Mouse (Mus musculus): ENCODE measurements around the gene Mapk3. TPM values are rescaled to one million over a fixed set of nuclear protein-coding genes. Genes with fewer than 3 reads are reported as not detected.
A peak's percentile ranks its signal among the peaks of the same experiment; 100 is the strongest.

Gene Mapk3
- total RNA-seq, 2 experiments from 2014 or later = 260 to 263 TPM

- intact Hi-C loops (cut with DNase I) = no loop called here
- peak in 1 of 2 experiments; percentile 39 for DNase-seq (ENCODE audit: extremely low spot score in 1 of 2, low spot score in 2 of 2)
Measured at GRCm38 (mm10) chr7:126796350-126796932, 37.0 kb downstream of the Mapk3 start.

DNA sequence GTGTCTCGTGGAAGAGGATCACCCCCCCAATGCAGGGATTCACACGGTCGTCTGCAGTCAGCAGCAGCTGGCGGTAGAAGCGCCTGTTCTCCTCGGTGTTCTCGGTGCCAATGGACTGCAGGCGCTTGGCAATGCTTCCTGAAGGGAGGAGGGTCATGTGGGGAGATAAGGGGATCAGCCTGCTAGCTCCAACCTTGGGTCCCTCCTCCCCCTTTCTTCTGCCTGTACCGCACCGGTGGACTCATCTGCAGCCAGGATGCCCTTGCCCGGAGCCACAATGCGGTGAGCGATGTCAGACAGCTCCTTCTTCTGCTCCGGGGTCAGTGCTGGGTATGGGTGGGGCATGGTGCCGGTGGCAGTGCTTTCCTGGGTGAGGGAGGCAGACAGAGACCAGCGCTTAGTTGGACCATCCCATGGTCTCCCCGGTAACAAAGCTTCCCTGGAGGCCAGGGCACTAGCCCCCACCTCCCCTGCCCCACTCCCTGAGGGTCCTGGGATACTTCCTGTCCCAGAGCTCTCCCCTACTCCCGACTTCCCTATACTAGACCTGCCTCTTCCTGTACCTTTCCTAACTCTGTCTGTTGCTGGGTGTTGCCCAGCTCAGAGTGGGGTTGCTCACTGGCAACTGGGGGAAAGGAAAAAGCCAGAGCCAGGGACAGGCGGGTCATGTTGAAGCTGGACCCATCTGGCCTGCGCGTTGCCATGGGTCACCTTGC, 38.2 kb downstream of the Mapk3 start, which contains the start of gene Fam57b:
TSS of gene Fam57b (plus strand) at position 258 of the 716 bp plus-strand sequence.
- intact Hi-C loops (cut with DNase I) = no loop called here

GRCm38 (mm10) chr7:126798127-126799049, 39.0 kb downstream of the Mapk3 start:
- DNase-seq (ENCODE audit: extremely low spot score in 1 of 2, low spot score in 2 of 2) = peak in 1 of 2 experiments; percentile 48
- intact Hi-C loops (cut with DNase I) = no loop called here

More for the DNA sequence above, 38.2 kb downstream of the Mapk3 start, which contains the start of gene Fam57b:
- peak in 1 of 2 experiments; percentile 39 for DNase-seq (ENCODE audit: extremely low spot score in 1 of 2, low spot score in 2 of 2)

GRCm38 (mm10) chr7:126799050-126799467, 39.7 kb downstream of the Mapk3 start:
- intact Hi-C loops (cut with DNase I) = no loop called here
- peak; percentile 96 to 98 for DNase-seq (ENCODE audit: extremely low spot score in 1 of 2, low spot score in 2 of 2)

DNA sequence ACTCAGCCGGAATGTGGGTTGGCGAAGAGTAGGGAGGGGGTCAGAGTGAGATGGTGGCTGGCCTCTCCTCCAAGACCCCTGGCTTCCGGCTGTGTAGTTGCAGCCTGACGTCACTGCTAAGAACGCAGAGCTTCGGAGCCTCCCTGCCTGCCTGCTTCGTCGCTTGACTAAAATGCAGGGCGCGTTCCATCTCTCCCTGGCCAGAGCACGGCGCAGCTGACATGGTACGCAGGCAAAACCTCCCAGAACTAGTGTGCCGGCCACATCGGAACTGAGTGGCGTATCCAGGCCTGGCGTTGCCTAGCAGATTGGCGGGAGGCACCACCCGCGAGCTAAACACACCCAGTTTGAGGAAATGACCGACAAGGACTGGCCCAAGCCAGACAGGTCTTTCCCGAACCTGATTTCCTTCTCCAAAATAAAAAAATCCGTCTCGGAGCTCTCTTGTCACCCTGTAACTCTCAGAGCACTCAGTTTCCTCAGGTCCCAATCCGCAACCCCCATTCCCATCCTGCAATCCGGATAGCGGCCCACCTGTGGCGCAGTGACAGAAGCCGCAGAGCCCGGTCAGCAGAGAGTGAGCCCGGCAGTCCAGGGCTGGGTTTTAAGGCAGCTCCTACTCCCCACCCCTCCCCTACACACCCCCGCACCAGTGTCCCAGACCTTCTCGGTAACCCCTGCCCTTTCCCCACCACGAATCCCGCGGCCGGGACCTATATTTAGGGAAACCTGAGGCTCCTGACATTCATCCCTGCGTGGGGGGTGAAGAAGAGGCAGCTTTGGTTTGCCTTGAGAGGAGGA, 40.3 kb downstream of the Mapk3 start:
- intact Hi-C loops (cut with DNase I) = no loop called here
- DNase-seq (ENCODE audit: extremely low spot score in 1 of 2, low spot score in 2 of 2) = peak in 1 of 2 experiments; percentile 72

DNA sequence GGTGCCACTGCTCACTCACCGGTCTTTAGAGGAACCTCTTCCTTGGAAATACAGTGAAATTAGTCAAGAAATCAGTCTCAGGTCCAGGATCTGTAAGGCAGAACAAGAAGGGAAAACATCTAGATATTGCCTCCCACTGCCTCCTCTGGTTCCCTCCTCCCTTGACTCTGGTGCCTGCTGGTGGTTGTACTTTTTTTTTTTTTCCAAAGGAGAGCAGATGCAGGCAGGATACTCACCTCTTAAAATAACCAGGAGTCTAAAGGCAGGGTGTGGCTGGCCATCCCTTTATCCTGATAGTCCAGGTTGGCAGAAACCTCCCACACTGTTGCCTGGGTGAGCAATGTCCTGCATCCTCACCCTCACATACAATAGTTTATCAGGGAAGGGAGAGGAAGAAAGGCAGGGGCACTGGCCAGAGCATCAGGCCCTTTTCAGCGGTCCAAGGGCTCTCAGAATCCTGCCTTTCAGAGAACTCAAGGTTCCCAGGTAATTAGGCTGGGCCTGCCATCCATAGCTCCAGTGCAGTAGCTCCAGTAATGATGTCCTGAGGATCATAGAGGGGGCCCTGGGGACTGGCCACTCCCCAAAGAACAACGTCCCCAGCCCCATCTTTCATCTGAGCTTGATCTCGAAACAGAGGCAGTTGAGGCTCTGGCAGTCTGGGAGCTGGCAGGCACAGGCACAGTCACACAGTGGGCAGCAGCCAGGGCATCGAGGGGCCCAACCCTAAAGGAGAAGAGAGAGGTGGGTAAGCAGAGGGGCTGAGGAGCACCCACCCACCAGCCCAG, 41.1 kb downstream of the Mapk3 start:
- intact Hi-C loops (cut with DNase I) = no loop called here
- DNase-seq (ENCODE audit: extremely low spot score in 1 of 2, low spot score in 2 of 2) = peak in 1 of 2 experiments; percentile 31

GRCm38 (mm10) chr7:126801057-126801422, 41.6 kb downstream of the Mapk3 start:
- DNase-seq (ENCODE audit: extremely low spot score in 1 of 2, low spot score in 2 of 2) = no peak
- intact Hi-C loops (cut with DNase I) = no loop called here

DNA sequence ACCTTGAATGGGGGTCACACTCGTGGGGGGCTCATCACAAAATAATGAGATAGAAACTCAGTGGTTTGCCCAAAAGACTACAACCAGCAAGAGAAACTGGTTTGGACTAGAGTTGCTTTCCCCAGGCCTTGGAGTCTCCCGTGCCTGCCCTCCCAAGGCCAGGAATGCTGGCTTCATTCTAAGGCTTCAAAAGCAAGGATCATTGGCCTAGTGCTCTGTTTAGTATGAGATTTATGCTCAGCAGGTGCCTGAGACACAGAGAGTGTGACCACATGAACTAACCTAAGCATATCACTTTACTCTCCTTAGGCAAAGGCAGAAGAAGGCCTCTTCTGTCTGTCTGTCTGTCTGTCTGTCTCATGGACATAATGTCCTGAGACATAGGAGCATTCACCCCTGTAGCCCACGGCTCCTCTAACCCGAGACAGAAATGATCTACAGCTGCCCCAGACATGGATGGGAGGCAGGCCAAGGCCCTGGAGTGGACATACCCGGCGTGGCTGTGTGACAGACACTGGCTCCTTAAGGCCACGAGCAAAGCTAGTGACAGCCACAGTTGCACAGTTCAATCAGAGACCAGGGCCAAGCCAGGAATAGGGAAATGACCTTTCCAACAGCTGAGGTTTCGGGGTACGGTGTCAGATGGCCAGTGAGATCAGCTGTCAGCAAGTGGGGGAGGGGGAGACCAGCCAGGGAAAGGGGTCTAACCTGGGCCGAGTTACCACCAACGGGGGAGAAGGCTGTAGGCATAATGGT, 42.9 kb downstream of the Mapk3 start:
- intact Hi-C loops (cut with DNase I) = no loop called here
- DNase-seq (ENCODE audit: extremely low spot score in 1 of 2, low spot score in 2 of 2) = peak in 1 of 2 experiments; percentile 29

GRCm38 (mm10) chr7:126803181-126803580, 43.8 kb downstream of the Mapk3 start:
- intact Hi-C loops (cut with DNase I) = no loop called here
- DNase-seq (ENCODE audit: extremely low spot score in 1 of 2, low spot score in 2 of 2) = no peak

DNA sequence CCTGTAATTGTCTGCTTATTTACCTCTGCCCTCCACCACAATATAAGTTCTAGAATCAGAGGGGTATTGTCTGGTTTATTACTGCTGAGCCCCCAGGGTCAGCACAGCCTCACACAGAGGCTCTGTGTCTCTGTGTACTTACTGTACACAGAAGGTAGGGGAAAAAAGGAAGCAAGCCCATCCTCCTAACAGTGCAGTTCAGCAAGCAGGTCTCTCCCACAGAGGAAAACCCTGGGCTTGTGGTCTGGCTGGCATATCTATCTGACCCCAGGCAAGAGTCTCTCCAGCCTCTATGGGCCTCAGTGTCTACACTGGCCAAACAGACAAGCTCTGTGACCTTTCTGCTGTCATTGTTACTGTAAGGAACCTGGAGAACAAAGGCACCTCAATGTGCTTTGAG, 44.4 kb downstream of the Mapk3 start:
- no peak for DNase-seq (ENCODE audit: extremely low spot score in 1 of 2, low spot score in 2 of 2)
- intact Hi-C loops (cut with DNase I) = no loop called here

DNA sequence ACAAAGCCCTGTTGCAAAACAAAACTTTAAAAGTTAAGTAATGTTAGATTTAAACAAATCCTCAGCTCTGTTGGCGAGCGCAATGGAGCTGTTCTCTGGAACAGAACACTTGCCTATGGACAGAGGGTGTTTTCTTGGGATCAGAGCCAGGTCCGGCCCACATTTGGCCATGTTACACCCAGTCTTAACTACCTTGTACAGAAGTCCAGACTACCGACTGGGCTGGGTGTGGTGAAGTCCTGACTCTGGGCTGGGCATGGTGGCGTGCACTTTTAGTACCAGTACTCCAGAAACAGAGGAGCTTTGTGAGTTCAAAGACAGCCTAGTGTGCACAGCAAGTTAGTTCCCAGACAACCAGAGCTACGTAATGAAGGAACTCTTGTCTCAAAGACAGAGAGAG, 47.6 kb downstream of the Mapk3 start:
- no peak for DNase-seq (ENCODE audit: extremely low spot score in 1 of 2, low spot score in 2 of 2)
- intact Hi-C loops (cut with DNase I) = no loop called here

DNA sequence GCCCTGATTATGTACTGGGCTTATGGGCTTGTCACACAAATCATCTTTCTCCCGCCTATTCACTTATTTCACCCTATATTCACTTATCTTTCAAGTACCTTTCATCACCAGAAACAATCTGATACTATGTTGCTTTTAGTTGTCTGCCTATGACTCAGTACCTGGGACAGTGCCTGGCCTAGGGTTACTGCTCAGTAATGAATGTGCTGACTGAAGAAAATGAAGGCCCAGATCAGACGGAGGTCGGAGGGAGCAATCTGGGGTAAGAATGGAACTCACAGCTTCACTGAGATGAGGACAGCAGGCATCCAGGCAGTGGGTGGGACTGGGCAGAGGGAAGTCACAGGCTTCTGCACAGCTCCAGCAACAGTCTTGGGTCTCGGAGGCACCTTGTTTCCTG, 48.0 kb downstream of the Mapk3 start:
- intact Hi-C loops (cut with DNase I) = no loop called here
- no peak for DNase-seq (ENCODE audit: extremely low spot score in 1 of 2, low spot score in 2 of 2)

DNA sequence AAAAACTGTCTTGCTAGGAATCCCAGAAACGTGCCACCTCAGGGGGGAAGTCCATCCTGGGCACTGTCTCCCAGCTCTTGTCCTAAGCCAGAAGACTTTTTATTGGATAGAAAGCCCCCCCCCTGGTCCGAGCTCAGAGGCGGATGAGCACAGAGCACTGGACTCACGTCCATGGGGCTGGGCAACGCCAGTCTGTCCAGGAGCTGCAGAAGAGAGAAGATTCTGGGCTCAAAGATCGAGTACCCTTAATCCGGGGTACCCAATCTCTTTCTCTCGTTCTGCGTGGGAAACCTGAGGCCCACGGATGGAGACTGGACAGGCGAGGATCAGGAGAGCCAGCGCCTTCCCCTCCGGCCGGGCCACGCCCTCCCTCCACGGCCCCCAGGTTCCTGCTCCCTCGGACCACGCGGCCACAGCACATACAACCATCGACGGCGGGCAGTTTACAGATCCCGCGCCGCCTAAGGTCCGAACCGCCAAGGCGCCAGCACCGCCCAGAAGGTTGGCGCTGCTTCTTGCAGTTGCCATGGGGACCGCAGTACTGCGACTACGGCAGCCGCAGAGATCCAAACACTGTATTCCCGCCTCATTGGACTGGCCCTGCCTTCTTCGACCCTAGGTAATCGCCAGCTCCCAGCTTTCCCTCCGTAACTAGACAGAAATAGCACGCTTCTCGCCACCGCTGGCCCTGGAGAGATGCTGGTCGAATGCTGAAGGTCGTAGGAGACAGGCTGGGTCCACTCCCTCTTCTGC, 49.5 kb downstream of the Mapk3 start:
- intact Hi-C loops (cut with DNase I) = no loop called here
- DNase-seq (ENCODE audit: extremely low spot score in 1 of 2, low spot score in 2 of 2) = peak; percentile 84 to 91

- intact Hi-C loops (cut with DNase I) = no loop called here
Measured at GRCm38 (mm10) chr7:126809723-126810369, 50.4 kb downstream of the Mapk3 start.

More at GRCm38 (mm10) chr7:126809723-126810369, 50.4 kb downstream of the Mapk3 start:
- no peak for DNase-seq (ENCODE audit: extremely low spot score in 1 of 2, low spot score in 2 of 2)

All from left cerebral cortex, postnatal 10 days (tissue).